Mouse (Mus musculus) limb, embryonic 11.5 days (tissue): ENCODE data around the gene Prkca. TPM values are rescaled to one million over a fixed set of nuclear protein-coding genes. Genes with fewer than 3 reads are reported as not detected.

ENCODE experiments used
- ATAC-seq: fragments of 200-750 bp; cut with Nextera tagmentation; 2 replicates; pipeline ENCODE4 v1.8.0; 2017; ENCODE audit warnings: low read depth; ENCODE audit not compliant: insufficient number of reproducible peaks, low FRiP score, low TSS enrichment
- DNase-seq: peaks from one replicate; pipeline ENCODE4 v3.0.0-alpha.2; 2015; ENCODE audit warnings: low spot score
- H3K27ac ChIP-seq: fragments of 300-500 bp; sonication (generic); replicated peaks from 2 replicates; pipeline ENCODE4 v1.5.1; 2014; ENCODE audit warnings: low read depth, mild to moderate bottlenecking, low read length
- H3K27me3 ChIP-seq: fragments of 300-500 bp; sonication (generic); 2 replicates; pipeline ENCODE4 v1.6.1; 2014; ENCODE audit warnings: mild to moderate bottlenecking, low read length, mixed read lengths; ENCODE audit not compliant: control insufficient read depth, insufficient read depth
- H3K36me3 ChIP-seq: fragments of 300-500 bp; sonication (generic); 2 replicates; pipeline ENCODE4 v1.6.1; 2014; ENCODE audit warnings: mild to moderate bottlenecking, low read length, moderate library complexity, mixed read lengths; ENCODE audit not compliant: control insufficient read depth, insufficient read depth
- H3K4me1 ChIP-seq: fragments of 300-500 bp; sonication (generic); 2 replicates; pipeline ENCODE4 v1.6.1; 2014; ENCODE audit warnings: low read length, mixed read lengths; ENCODE audit not compliant: control insufficient read depth, insufficient read depth
- H3K4me2 ChIP-seq: fragments of 300-500 bp; sonication (generic); 2 replicates; pipeline ENCODE4 v1.6.1; 2014; ENCODE audit warnings: low read depth, mild to moderate bottlenecking, moderate library complexity; ENCODE audit not compliant: severe bottlenecking
- H3K4me3 ChIP-seq: fragments of 300-500 bp; sonication (generic); 2 replicates; pipeline ENCODE4 v1.5.1; 2014; ENCODE audit warnings: low read depth, low read length
- H3K9ac ChIP-seq: fragments of 300-500 bp; sonication (generic); 2 replicates; pipeline ENCODE4 v1.6.1; 2014; ENCODE audit warnings: mild to moderate bottlenecking, low read length
- H3K9me3 ChIP-seq: fragments of 300-500 bp; sonication (generic); 2 replicates; pipeline ENCODE4 v1.6.1; 2016; ENCODE audit warnings: low read length; ENCODE audit not compliant: control insufficient read depth
- WGBS: fragments of 180-500 bp; shearing (Covaris S2); extraction: QIAGEN DNeasy Blood & Tissue Kit; methylation state at CpG from one replicate; pipeline ENCODE4 v1.1.7; 2014; 5-methylcytosine and 5-hydroxymethylcytosine counted together
- polyA plus RNA-seq: library from polyadenylated mRNA; unstranded; fragments of >200 nt; fragmentation: Nextera tagmentation; extraction: Ambion mirVana; gene quantifications from 2 replicates; pipeline ENCODE4 v1.2.1, GENCODE M21; 2014

Prkca gene
- polyA plus RNA-seq, 1 experiment from 2014 or later, result 6.3 TPM

DNA sequence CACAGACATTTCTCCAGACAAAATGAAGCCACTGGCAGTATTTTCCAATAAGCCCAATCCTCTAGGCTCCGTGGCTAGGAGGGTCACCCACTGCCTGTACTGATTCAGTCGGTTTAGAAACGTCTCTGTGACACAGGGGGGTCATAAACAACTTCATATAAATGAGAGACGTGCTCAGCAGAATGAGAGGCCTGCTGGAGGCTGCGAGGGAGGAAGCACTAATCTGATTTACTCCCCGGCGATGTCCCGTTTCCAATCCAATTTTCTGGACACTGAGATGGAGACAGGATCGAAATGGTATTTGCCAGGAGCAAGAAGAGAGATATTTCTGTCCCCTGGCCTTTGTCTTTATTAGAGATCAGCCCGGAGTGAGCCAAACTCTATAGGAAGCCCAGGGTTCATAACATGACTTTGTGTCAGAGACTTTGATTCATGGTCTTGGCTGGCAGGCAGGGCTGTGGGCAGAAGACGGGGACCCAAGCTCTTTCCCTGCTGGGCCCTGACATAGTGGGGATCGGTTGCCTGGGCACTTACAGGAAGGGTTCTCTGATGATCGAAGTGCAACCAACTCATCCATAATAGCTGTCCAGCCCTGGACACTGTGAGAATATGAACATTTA, 120.0 kb downstream of the Prkca start:
- 67% methylated on average over 13 of the region's 13 CpGs for WGBS
- H3K27ac ChIP-seq, result no peak overlapping the region
- no peaks in the 10 kb centered on the region for H3K36me3 ChIP-seq
- no peaks in the 10 kb centered on the region for H3K27me3 ChIP-seq
- no peak overlapping the region for H3K4me3 ChIP-seq
- ATAC-seq, result no peak
- H3K4me2 ChIP-seq, result no peak overlapping the region
- H3K4me1 ChIP-seq, result peaks cover 9% of the 10 kb centered on the region; the same call in 1 of the 2 replicates
- DNase-seq, result no peak
- H3K9me3 ChIP-seq, result no peaks in the 10 kb centered on the region
- no peak overlapping the region for H3K9ac ChIP-seq

DNA sequence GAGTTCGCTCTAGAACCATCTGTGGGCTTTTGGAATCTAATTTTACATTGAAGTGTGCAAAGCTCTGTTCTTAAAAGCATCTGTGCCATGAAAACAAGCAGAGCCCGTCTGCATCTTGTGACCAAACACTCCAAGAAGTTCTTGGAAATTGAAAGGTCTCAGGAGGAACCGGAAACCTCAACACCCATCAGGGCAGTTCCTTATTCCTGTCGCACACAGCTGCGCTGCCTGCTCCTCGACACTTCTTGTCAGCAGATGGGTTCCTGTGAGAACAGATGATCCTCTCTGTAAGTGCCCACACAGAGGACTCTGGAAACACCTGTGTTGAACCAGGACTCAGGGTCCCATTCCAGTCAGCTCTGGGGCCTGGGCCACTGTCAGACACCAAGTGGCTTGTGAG, 120.6 kb downstream of the Prkca start:
- no peak overlapping the region for H3K4me2 ChIP-seq
- no peak for DNase-seq
- no peaks in the 10 kb centered on the region for H3K9me3 ChIP-seq
- no peaks in the 10 kb centered on the region for H3K36me3 ChIP-seq
- no peak overlapping the region for H3K27ac ChIP-seq
- no peak overlapping the region for H3K4me3 ChIP-seq
- H3K9ac ChIP-seq, result no peak overlapping the region
- H3K4me1 ChIP-seq, result peaks cover 9% of the 10 kb centered on the region; the same call in 1 of the 2 replicates
- no peak for ATAC-seq
- no peaks in the 10 kb centered on the region for H3K27me3 ChIP-seq
- WGBS, result 82% methylated on average over 6 of the region's 6 CpGs

DNA sequence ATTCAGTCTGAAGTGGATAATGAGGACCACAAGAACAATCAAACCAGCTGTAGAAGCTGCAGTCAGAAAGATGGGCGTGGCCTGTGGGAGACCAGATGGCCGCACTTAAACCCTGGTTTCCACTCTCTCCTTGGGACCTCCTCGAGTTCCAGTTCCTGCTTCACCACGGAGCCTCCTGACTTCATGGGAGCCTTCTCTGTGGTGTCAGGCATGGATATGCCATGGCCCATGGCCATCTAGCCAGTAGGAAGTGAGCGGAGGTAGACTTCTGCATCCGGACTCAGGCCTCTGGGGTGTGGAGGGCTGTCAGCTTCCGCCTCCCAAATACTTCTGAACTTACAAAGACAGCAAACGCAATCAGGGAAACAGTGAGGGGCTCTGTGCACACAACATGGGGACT, 121.1 kb downstream of the Prkca start:
- no peak overlapping the region for H3K27ac ChIP-seq
- no peaks in the 10 kb centered on the region for H3K27me3 ChIP-seq
- H3K4me1 ChIP-seq, result peaks cover 6% of the 10 kb centered on the region; the same call in 1 of the 2 replicates
- WGBS, result 73% methylated on average over 8 of the region's 8 CpGs
- H3K9me3 ChIP-seq, result no peaks in the 10 kb centered on the region
- H3K4me2 ChIP-seq, result no peak overlapping the region
- no peak for DNase-seq
- no peak overlapping the region for H3K9ac ChIP-seq
- H3K36me3 ChIP-seq, result no peaks in the 10 kb centered on the region
- no peak overlapping the region for H3K4me3 ChIP-seq
- no peak for ATAC-seq

DNA sequence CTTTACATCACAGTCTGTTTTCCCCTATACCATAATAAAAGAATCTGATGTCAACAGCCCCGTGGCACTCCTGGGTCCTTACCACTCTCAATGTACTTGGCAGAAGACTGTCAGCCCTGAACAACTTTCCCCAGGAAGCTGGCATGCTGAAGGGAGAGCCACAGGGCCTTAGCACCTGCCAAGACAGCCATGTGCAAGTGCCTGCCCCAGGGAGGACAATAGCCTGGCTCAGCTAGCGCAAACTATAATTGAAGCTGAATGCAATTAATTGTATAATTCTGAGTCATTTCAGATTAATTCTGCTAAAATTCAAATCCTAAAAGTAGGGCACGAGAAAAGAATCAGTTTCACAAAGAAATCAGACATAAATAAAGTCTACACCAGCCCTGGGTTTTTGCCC, 121.7 kb downstream of the Prkca start:
- 83% methylated on average over 3 of the region's 3 CpGs for WGBS
- no peaks in the 10 kb centered on the region for H3K27me3 ChIP-seq
- no peak overlapping the region for H3K4me3 ChIP-seq
- peaks cover 6% of the 10 kb centered on the region; the same call in 1 of the 2 replicates for H3K4me1 ChIP-seq
- ATAC-seq (no peak), DNase-seq (no peak)
- no peaks in the 10 kb centered on the region for H3K36me3 ChIP-seq
- H3K27ac ChIP-seq, result no peak overlapping the region
- no peak overlapping the region for H3K4me2 ChIP-seq
- no peak overlapping the region for H3K9ac ChIP-seq
- no peaks in the 10 kb centered on the region for H3K9me3 ChIP-seq

DNA sequence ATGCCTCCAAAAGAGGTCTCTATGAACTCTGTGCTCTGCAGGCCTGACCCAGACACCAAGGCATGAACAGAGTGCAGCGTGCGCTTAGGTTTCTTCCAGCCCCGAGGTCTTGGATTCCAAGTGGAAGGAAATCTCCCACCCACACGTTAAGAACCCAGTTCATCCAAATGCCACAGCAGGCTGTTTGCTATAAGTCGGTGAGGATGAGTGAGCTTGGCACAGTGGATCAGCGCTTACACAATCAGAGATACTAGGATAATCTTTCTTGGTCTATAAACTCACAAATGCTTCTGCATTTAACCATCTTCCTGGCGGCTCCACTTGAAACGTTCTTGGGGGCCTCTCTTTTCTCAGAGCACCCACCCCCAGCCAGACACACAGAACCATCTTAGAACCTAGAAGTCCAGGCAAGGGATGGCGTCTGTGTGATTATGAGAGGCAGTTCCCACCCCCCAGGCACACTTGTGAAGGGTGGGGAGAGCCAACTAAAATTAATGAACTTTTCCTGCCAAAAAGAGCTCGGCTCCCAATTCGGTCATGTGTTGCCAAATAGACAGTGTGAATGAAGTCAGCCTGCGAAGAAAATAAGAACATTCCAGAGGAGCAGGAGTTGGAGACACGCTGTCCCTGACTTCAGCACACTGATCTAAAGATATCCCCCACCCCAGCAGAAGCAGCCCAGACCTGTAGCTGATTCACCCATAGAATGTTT, 122.4 kb downstream of the Prkca start:
- 92% methylated on average over 13 of the region's 13 CpGs for WGBS
- ATAC-seq (no peak), DNase-seq (no peak)
- H3K9me3 ChIP-seq, result no peaks in the 10 kb centered on the region
- H3K27ac ChIP-seq, result no peak overlapping the region
- H3K27me3 ChIP-seq, result no peaks in the 10 kb centered on the region
- H3K4me2 ChIP-seq, result no peak overlapping the region
- peaks cover 6% of the 10 kb centered on the region; the same call in 1 of the 2 replicates for H3K4me1 ChIP-seq
- H3K36me3 ChIP-seq, result no peaks in the 10 kb centered on the region
- H3K4me3 ChIP-seq, result no peak overlapping the region
- no peak overlapping the region for H3K9ac ChIP-seq

DNA sequence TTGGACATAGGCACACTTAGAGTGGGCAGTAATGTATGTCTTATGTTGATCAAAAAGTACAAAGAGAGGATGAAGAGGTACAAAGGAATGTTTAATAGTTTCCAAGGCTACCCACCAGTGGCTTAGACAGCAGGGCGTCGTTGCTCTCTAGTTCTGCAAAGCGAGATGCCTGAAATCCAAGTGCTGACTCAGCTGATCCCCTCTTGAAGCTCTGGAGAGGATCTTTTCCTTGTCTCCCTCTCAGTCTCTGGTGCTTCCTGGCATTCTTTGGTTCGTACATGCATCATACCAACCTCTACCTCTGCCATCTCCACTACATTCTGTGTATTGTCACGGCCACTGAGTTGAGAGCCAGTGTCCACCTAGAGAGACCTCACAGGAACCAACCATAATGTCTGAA, 123.1 kb downstream of the Prkca start:
- Histone ChIP-seq H3K4me3 (no peak overlapping the region), H3K36me3 (no peaks in the 10 kb centered on the region), H3K9me3 (no peaks in the 10 kb centered on the region), H3K9ac (no peak overlapping the region), H3K27ac (no peak overlapping the region), H3K27me3 (no peaks in the 10 kb centered on the region), H3K4me1 (peaks cover 6% of the 10 kb centered on the region; the same call in 1 of the 2 replicates), H3K4me2 (no peak overlapping the region)
- DNase-seq (no peak), ATAC-seq (no peak)
- WGBS, result 84% methylated on average over 5 of the region's 5 CpGs

DNA sequence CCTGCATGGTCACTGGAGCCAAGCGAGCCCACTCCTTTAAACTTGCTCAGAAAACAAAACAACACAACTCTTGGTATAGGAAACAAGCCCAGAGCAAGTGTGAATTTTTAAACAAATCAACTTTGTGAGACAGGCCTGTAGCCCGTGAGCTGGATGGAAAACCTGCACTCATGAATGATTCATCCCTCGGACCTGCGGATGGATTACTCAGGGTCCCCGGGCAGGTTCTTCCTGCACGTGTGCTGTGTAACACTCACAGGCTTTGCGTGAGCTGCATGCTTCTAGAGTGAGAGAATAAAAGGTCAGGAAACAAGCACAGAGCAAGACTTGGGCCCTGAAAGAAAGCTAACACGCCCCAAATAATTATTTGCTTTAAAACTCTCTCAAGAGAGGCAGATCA, 126.7 kb downstream of the Prkca start:
- H3K4me3 ChIP-seq, result no peak overlapping the region
- H3K9me3 ChIP-seq, result no peaks in the 10 kb centered on the region
- no peak overlapping the region for H3K4me2 ChIP-seq
- 89% methylated on average over 8 of the region's 8 CpGs for WGBS
- peaks cover 9% of the 10 kb centered on the region; the same call in 1 of the 2 replicates for H3K4me1 ChIP-seq
- no peak for DNase-seq
- no peaks in the 10 kb centered on the region for H3K27me3 ChIP-seq
- H3K27ac ChIP-seq, result no peak overlapping the region
- H3K36me3 ChIP-seq, result no peaks in the 10 kb centered on the region
- no peak for ATAC-seq
- no peak overlapping the region for H3K9ac ChIP-seq

DNA sequence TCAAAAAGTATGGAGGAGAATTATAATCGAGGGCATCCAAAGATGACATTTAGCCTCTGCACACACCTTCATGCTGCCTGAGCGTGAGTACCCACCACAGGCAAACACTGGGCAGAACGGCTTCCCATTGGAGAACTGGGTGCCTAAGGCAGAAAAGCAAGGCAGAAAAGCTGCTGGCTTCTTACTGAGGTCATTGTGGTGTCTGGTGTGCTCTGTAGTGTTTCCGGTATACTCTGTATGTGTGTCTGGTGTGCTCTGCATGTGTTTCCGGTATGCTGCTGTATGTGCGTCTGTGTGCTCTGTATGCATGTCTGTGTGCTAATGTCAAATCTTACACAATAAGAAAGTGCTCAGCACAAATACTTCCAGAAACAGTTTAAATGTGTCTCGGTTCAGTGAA, 127.7 kb downstream of the Prkca start:
- no peak overlapping the region for H3K9ac ChIP-seq
- H3K36me3 ChIP-seq, result no peaks in the 10 kb centered on the region
- peaks cover 17% of the 10 kb centered on the region for H3K4me1 ChIP-seq
- 92% methylated on average over 7 of the region's 7 CpGs for WGBS
- no peak overlapping the region for H3K27ac ChIP-seq
- ATAC-seq (no peak), DNase-seq (no peak)
- H3K4me3 ChIP-seq, result no peak overlapping the region
- H3K4me2 ChIP-seq, result no peak overlapping the region
- no peaks in the 10 kb centered on the region for H3K9me3 ChIP-seq
- no peaks in the 10 kb centered on the region for H3K27me3 ChIP-seq
